ENCODE assay signal across 7 mouse cellular contexts in genomic region chr8:106337852-106338521, GRCm38 (mm10). TPM values are rescaled to one million over a fixed set of nuclear protein-coding genes. Genes with fewer than 3 reads are reported as not detected.
DNase-seq lines count a peak whose midpoint lies in the region; ATAC-seq and TF ChIP-seq lines count a peak whose summit lies in the region.

Gene Smpd3, minus strand, starts transcription at chr8:106337988.

- no peak for TF ChIP-seq CTCF in kidney, adult 2 months (conservative IDR thresholded peaks at IDR 0.05; ENCODE audit: insufficient read depth, insufficient read length, low read depth, low read length)
- TF ChIP-seq CTCF in spleen, adult 2 months (IDR thresholded peaks at IDR 0.05; ENCODE audit: extremely low read depth, insufficient read depth, insufficient read length, insufficient replicate concordance) = no peak

- under 1% methylated on average over 43 of the region's 45 CpGs for WGBS in embryonic facial prominence, embryonic 13.5 days
- under 1% methylated on average over 45 of the region's 45 CpGs for WGBS in kidney, adult 2 months
- under 1% methylated on average over 45 of the region's 45 CpGs for WGBS in limb, embryonic 12.5 days
- WGBS in midbrain, embryonic 15.5 days = under 1% methylated on average over 45 of the region's 45 CpGs
- WGBS in spleen, adult 2 months = under 1% methylated on average over 45 of the region's 45 CpGs

- DNase-seq in adrenal gland, postnatal 36 days = peak; percentile 99
- DNase-seq in heart, adult 18-20 months = peak; percentile 98 to 100
- DNase-seq in kidney, adult 2 months = peak; percentile 99
- DNase-seq in spleen, adult 2 months (ENCODE audit: low read depth in 1 of 2, low spot score in 2 of 2) = peak; percentile 98

- ATAC-seq in embryonic facial prominence, embryonic 13.5 days (ENCODE audit: insufficient number of reproducible peaks, insufficient read depth, low FRiP score, low TSS enrichment, low read depth) = peak; percentile 100
- ATAC-seq in limb, embryonic 12.5 days (ENCODE audit: insufficient number of reproducible peaks, insufficient read depth, low FRiP score, low TSS enrichment, low read depth) = peak; percentile 99
- ATAC-seq in midbrain, embryonic 15.5 days (replicated peaks) = peak; percentile 98

- peak within 1 kb of the TSS; percentile 60 for H3K9ac ChIP-seq in embryonic facial prominence, embryonic 13.5 days
- peak within 1 kb of the TSS; percentile 44 for H3K9ac ChIP-seq in limb, embryonic 12.5 days (replicated peaks)
- H3K9ac ChIP-seq in midbrain, embryonic 15.5 days = peak within 1 kb of the TSS; percentile 78

- H3K4me2 ChIP-seq in embryonic facial prominence, embryonic 13.5 days = peak within 1 kb of the TSS; percentile 64
- H3K4me2 ChIP-seq in limb, embryonic 12.5 days = peak within 1 kb of the TSS; percentile 64
- peak within 1 kb of the TSS; percentile 58 for H3K4me2 ChIP-seq in midbrain, embryonic 15.5 days

- peaks cover 39% of the 10 kb centered on the region for H3K27me3 ChIP-seq in embryonic facial prominence, embryonic 13.5 days
- 0 out of 2 replicates have a peak, but pooled peaks cover 2% of the 10 kb centered on the region for H3K27me3 ChIP-seq in kidney, adult 2 months (replicated peaks; ENCODE audit: control insufficient read depth, insufficient read depth, low read length)
- peaks cover 34% of the 10 kb centered on the region for H3K27me3 ChIP-seq in limb, embryonic 12.5 days
- no peaks in the 10 kb centered on the region for H3K27me3 ChIP-seq in midbrain, embryonic 15.5 days (replicated peaks)
- H3K27me3 ChIP-seq in spleen, adult 2 months (ENCODE audit: control insufficient read depth, insufficient read depth, low read length) = peaks cover 10% of the 10 kb centered on the region; the same call in 1 of the 2 replicates

- peak within 1 kb of the TSS; percentile 48 for H3K4me3 ChIP-seq in embryonic facial prominence, embryonic 13.5 days
- H3K4me3 ChIP-seq in kidney, adult 2 months (ENCODE audit: insufficient read depth, low read depth, low read length) = peak within 1 kb of the TSS; percentile 58
- H3K4me3 ChIP-seq in limb, embryonic 12.5 days (replicated peaks) = peak within 1 kb of the TSS; percentile 48
- peak within 1 kb of the TSS; percentile 87 for H3K4me3 ChIP-seq in midbrain, embryonic 15.5 days
- peak within 1 kb of the TSS; percentile 55; the same call in 1 of the 2 replicates for H3K4me3 ChIP-seq in spleen, adult 2 months (ENCODE audit: extremely low read depth, insufficient read depth, insufficient read length)

- H3K27ac ChIP-seq in embryonic facial prominence, embryonic 13.5 days = no peak within 1 kb of the TSS
- H3K27ac ChIP-seq in kidney, adult 2 months (ENCODE audit: insufficient read depth, low read depth, low read length) = no peak within 1 kb of the TSS
- H3K27ac ChIP-seq in limb, embryonic 12.5 days = no peak within 1 kb of the TSS
- H3K27ac ChIP-seq in midbrain, embryonic 15.5 days = peak within 1 kb of the TSS; percentile 90
- peak within 1 kb of the TSS; percentile 88 for H3K27ac ChIP-seq in spleen, adult 2 months (ENCODE audit: insufficient read depth, low read length)

- no peaks in the 10 kb centered on the region for H3K36me3 ChIP-seq in embryonic facial prominence, embryonic 13.5 days
- no peaks in the 10 kb centered on the region for H3K36me3 ChIP-seq in kidney, adult 2 months (ENCODE audit: control insufficient read depth, insufficient read depth, low read length)
- H3K36me3 ChIP-seq in limb, embryonic 12.5 days = no peaks in the 10 kb centered on the region
- no peaks in the 10 kb centered on the region for H3K36me3 ChIP-seq in midbrain, embryonic 15.5 days (replicated peaks)
- H3K36me3 ChIP-seq in spleen, adult 2 months (ENCODE audit: control insufficient read depth, insufficient read depth, low read length) = no peaks in the 10 kb centered on the region

- H3K9me3 ChIP-seq in embryonic facial prominence, embryonic 13.5 days = no peaks in the 10 kb centered on the region
- H3K9me3 ChIP-seq in limb, embryonic 12.5 days = no peaks in the 10 kb centered on the region
- H3K9me3 ChIP-seq in midbrain, embryonic 15.5 days = no peaks in the 10 kb centered on the region

- no peak for TF ChIP-seq POLR2A in kidney, adult 2 months (IDR thresholded peaks at IDR 0.05; ENCODE audit: low read depth, low read length)
- TF ChIP-seq POLR2A in spleen, adult 2 months (IDR thresholded peaks at IDR 0.05; ENCODE audit: low read depth, low read length) = no peak

- peaks cover 19% of the 10 kb centered on the region; the same call in 1 of the 2 replicates for H3K4me1 ChIP-seq in embryonic facial prominence, embryonic 13.5 days
- H3K4me1 ChIP-seq in kidney, adult 2 months (ENCODE audit: control insufficient read depth, insufficient read depth, low read length) = no peaks in the 10 kb centered on the region; the same call in 1 of the 2 replicates
- peaks cover 9% of the 10 kb centered on the region for H3K4me1 ChIP-seq in limb, embryonic 12.5 days (replicated peaks)
- H3K4me1 ChIP-seq in midbrain, embryonic 15.5 days = peaks cover 33% of the 10 kb centered on the region
- H3K4me1 ChIP-seq in spleen, adult 2 months (ENCODE audit: control insufficient read depth, insufficient read depth, insufficient read length) = peaks cover 26% of the 10 kb centered on the region

RNA-seq across cellular contexts. Expression of gene Smpd3, which starts in this region (rescaled TPM):
- total RNA-seq in adrenal gland, postnatal 36 days (2021) = 10 to 100 TPM in 1 of 2 experiments, 1 to 10 TPM in 1; 9.2 to 11.8 TPM
- polyA plus RNA-seq in embryonic facial prominence, embryonic 13.5 days (2015; fragmentation: Nextera tagmentation; extraction: Ambion mirVana) = 13.0 and 19.5 TPM in 2 replicates
- total RNA-seq in heart, adult 18-20 months (2021) = 1 to 10 TPM; 2.5 to 3.9 TPM
- 0.84 and 1.1 TPM in 2 replicates for polyA plus RNA-seq in kidney, adult 2 months (2012; rRNA removed)
- 0.46 and 3.4 TPM in 2 replicates for polyA plus RNA-seq in limb, embryonic 12.5 days (2016; fragmentation: Nextera tagmentation; extraction: Ambion mirVana)
- 60.0 and 65.7 TPM in 2 replicates for polyA plus RNA-seq in midbrain, embryonic 15.5 days (2015; fragmentation: Nextera tagmentation; extraction: Ambion mirVana)
- polyA plus RNA-seq in spleen, adult 2 months (2012; rRNA removed) = 1.1 and 1.4 TPM in 2 replicates

Comparison
In these comparisons a context has a peak if more than half of its experiments do, and no peak if none do; other contexts are left out.
1. H3K27ac ChIP-seq: peak in midbrain, embryonic 15.5 days (single experiment) and spleen, adult 2 months (single experiment); none in embryonic facial prominence, embryonic 13.5 days (single experiment), kidney, adult 2 months (single experiment) and limb, embryonic 12.5 days (single experiment).
2. Peak in every context shown above with its lines, with median percentiles within 50 percentile points of each other: DNase-seq, ATAC-seq, H3K4me2 ChIP-seq, H3K4me3 ChIP-seq and H3K9ac ChIP-seq.